Mouse (Mus musculus): Measurements from ENCODE around the gene Ncor2.

Gene Ncor2

DNA sequence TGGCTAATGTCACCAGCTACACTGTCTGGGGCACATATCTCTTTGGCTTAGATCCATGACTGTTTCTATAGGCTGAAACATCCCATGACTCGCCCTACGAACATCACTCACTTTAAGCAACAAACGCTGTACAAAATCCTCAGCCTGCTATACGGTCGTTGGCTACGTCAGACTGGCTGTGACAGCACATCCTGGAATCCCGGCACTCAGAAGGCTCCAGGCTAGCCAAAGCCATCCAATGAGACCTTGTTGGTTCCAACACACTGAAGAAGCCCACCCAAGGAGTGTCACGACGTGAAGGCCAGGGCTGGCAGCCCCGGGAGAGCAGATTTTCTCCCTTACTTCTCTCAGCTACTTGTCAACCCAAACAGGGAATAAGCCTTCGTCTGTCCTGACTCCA is 82.7 kb downstream of the Ncor2 start:
- no peak for DNase-seq (ENCODE audit: low spot score)

DNA sequence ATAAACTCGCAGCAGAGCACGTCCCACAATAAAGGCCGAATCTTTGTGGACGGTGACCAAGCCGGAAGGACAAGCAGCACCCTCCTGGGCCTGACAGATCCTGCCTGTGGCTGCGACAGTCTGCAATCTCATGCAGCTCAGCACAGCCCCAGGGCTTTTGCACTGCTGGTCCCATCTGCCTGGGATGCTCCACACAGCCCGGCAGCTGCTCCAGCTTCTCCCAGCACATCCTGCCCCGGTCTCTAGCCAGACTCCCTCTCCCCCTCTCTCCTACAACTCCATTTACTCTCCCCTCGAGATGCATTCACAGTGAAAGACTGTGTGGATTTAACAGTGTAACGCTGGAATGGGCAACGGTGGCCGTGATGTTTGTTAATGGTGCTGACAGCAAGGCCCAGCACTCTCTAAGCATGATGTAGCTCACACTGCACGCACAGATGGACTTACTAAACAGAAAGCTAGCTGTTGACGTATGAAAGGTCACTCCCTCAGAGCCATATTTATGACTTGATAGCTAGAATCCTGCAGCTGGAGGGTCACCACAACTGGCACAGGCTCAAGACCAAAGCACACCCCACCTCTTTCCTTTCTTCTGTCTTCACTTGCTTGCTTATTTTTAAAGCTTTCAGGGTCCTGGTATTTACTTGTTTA is 83.4 kb downstream of the Ncor2 start:
- DNase-seq (ENCODE audit: low spot score), result no peak

- DNase-seq (ENCODE audit: low spot score), result no peak
Observed at GRCm38 (mm10) chr5:125093795-125094194, 85.2 kb downstream of the Ncor2 start.

DNA sequence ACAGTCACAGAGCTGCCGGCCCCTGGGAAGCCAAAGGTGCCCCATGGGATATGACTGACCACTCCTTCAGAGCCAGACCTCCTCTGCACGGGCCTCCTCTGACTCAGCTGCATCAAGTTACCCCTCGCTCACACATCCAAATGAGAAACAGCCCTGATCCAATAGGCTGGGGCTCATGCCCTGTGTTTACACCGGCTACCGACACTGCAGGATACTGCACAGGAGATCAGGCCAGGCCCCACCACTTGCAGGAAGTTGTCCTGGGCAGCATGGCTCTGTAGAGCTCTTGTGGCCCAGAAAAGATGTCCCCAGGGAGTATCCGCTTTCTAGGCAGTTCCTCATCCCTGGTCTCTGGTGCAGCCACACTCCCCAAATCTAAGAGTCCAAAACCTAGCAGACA is 90.9 kb downstream of the Ncor2 start:
- no peak for DNase-seq (ENCODE audit: low spot score)

GRCm38 (mm10) chr5:125085097-125085617 is 93.9 kb downstream of the Ncor2 start:
- no peak for DNase-seq (ENCODE audit: low spot score)

- no peak for DNase-seq (ENCODE audit: low spot score)
Observed at GRCm38 (mm10) chr5:125083674-125084073, 95.3 kb downstream of the Ncor2 start.

GRCm38 (mm10) chr5:125081318-125082101 is 97.5 kb downstream of the Ncor2 start:
- peak; percentile 70 for DNase-seq (ENCODE audit: low spot score)

GRCm38 (mm10) chr5:125080787-125081317 is 98.2 kb downstream of the Ncor2 start:
- DNase-seq (ENCODE audit: low spot score), result peak; percentile 42

- DNase-seq (ENCODE audit: low spot score), result no peak
Observed at GRCm38 (mm10) chr5:125080352-125080751, 98.7 kb downstream of the Ncor2 start.

- DNase-seq (ENCODE audit: low spot score), result no peak
Observed at GRCm38 (mm10) chr5:125078220-125078619, 100.8 kb downstream of the Ncor2 start.

DNA sequence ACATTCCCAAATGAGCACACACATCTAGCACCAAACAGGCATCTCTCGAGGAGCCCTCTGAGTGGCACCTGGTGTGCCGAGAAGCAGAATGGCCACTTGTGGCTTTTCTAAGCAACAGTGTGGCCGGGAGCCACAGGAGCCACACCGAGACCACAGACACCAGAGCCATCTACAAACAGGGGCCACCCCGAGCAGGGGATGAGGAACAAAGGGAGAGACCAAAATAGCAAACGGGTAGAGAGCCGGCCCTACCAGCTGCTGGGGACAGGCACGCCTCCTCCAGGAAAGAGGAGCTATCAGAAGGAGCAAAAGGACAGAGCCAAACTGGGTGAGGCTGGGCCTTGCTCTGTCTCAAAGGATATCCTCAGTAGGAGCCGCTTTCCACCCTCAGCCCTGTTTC is 102.8 kb downstream of the Ncor2 start:
- DNase-seq (ENCODE audit: low spot score), result no peak

DNA sequence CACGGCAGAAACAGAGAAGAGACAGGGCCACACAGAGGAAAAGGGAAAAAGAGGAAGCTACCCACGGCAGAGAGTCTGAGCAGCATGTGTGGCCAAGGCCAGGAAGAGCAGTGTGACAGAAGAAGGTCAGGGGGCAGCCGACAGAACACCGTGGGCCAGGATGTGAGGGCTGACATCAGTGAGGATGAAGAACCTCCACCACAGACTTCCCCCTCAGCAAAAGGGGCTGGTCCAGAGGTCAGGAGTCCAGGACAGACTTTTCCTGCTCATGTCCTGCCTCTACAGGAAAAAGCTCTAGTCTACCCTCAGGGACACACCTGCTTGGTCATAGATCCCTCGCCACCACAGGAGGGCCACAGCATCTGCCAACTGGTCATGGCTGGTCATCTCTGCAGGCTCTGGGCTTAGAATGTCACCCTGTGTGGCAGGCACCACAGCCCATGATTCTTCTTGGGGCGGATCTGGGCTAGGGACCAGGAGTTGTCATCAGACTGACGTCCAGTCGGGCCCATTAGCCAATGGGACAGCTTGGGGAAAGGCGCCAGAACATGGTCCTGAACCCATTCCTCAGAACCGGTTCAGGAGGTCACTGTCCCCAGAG is 104.3 kb downstream of the Ncor2 start:
- no peak for DNase-seq (ENCODE audit: low spot score)

DNA sequence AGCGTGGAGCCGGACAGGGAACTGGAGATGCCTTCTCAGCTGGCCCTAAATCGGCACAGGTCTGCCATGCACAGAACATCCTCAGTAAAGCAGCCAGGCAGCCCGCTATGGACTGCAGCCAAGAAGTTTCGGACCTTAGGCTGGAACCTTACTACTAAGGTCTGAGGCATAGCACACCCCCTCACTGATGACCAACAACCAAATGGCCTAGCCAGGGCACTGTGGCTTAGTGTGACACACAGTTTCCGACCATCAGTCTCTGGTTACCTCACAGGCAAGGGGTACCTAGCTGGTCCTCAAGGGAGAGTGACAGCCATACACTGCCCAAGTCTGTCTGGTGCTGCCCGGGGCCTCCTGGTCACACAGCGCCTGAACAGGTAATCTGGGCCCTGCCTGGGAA is 105.1 kb downstream of the Ncor2 start:
- DNase-seq (ENCODE audit: low spot score), result no peak

- DNase-seq (ENCODE audit: low spot score), result no peak
Observed at GRCm38 (mm10) chr5:125073335-125073734, 105.7 kb downstream of the Ncor2 start.

DNA sequence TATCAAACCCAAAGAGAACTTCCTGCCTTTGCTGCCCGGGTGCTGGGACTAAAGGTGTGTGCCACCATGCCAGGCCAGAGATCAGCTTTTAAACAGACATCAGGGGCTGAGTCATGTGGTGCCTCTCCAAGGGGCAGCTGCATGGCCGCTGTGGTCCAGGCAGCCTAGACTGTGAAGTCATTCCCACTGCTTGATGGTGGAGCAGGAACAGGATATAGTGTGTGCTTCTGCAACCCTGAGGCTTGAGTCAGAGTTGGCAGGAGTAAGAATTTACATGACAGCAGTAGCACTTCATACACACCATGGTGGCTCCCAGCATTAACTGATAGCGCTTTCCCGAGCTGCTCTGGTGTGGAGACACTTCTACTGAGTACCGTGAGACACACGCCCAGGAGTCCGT is 106.6 kb downstream of the Ncor2 start:
- no peak for DNase-seq (ENCODE audit: low spot score)

DNA sequence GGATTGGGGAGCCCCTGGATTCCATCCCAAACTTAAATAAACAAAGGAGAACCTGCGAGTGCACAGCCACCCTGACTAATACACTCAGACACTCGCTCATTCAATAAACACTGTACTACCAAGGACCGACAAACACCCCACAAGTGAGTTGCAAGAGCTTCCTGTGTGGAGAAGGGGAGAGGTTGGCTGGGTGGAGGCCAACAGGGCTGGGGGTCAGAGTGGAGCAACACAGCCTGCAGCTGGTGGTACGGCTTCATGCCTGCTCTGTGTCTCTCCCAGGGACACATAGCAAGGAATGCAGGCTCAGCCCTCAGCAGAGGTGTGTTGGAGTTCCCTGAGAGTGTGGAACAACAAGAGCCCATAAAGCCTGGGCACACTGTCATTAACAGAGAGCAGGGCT is 107.1 kb downstream of the Ncor2 start:
- DNase-seq (ENCODE audit: low spot score), result peak; percentile 34

GRCm38 (mm10) chr5:125070399-125070798 is 108.6 kb downstream of the Ncor2 start:
- no peak for DNase-seq (ENCODE audit: low spot score)

GRCm38 (mm10) chr5:125069916-125070315 is 109.1 kb downstream of the Ncor2 start:
- no peak for DNase-seq (ENCODE audit: low spot score)

DNA sequence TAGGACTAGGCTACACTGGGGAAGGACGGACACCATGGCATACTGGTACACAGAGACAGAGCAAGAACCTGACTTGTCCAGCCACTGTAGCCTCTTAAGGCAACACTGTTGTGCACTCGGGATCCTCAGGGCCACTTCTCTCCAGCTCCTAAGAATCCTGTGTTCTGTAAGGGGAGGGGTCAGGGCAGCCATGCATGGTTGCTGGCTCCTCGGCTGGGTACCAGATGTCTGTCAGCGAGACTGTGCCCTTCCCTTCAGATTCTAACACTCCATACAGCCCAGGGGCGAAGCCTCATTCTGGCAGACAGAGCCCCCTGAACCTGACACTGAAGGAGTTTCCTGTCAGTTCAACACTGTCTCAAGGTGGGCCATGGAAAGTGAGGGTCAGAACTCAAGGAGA is 109.6 kb downstream of the Ncor2 start:
- DNase-seq (ENCODE audit: low spot score), result no peak

- no peak for DNase-seq (ENCODE audit: low spot score)
Observed at GRCm38 (mm10) chr5:125068371-125068951, 110.6 kb downstream of the Ncor2 start.

DNA sequence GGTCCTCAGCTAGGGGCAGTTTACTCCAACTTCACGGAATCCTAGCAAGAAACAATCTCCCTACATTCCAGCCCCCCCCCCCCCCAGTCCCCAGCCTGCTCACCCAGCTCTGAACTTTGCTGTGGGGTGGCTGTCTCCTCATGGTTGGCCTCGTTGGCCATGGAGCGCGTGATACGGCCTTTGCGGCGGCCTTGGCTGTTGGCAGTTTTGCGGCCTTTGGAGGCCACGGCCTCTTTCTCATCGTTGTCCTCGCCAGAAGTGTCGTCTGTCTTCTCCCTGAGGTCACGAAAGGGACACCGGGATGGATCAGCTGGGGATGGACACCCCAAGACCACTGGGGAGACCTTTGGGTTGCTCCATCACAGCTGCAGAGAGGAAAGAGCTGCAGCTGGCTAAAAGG is 111.3 kb downstream of the Ncor2 start:
- no peak for DNase-seq (ENCODE audit: low spot score)
